Mouse (Mus musculus) left cerebral cortex, postnatal 36 days (tissue): ENCODE data around the gene Atp8b2. TPM values are rescaled to one million over a fixed set of nuclear protein-coding genes. Genes with fewer than 3 reads are reported as not detected.

ENCODE experiments used
- DNase-seq, 2 experiments: peaks; one replicate each; pipeline ENCODE4 v3.0.0; 2021 to 2022; ENCODE audit warnings: low spot score in 2 of 2, mixed read lengths in 1 of 2
- intact Hi-C: fragments of 180-260 bp; cut with DNase I; formaldehyde crosslinking; loops from one replicate; pipeline ENCODE4 v1.15.1; 2025
- total RNA-seq, 2 experiments: library from RNA; stranded (reverse); gene quantifications; 2 replicates each; pipeline ENCODE4 v1.2.3; 2021

Atp8b2 gene
- total RNA-seq, 2 experiments from 2014 or later: 108 to 115 TPM

DNA sequence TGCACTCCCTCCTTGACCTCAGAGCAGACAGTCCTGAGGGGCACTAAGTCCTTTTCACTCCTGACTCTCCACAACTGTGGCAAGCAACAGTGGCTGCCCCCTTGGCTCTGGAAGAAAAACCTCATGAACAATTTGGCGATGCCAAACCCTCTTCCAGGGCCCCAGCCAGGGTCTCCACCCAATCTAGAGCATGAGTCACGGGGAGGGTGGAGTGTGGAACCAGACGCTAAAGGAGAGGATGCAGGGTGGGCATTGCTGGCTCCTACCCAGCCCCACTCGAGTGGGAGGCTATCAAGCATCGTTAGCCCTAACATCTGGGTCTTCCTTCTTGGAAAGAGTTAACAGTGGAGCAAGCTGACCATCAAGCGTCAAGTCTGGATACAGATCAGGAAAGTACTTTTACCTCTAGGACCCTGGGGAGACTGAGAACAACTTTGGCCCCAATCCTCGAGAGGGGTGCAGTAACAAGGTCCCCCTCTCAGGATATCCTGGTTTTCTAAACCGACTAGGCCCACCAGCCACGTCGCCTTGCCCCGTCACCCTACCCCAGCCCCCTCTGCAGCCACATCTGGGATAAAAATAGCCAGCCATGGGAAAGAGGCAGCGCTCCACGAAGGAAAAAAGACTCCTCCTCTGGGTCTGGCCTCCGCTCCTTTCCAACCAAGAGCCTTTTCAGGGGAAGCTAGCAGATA lies 1.1 kb downstream of the Atp8b2 start:
- intact Hi-C loops: loop anchor here (5.0 kb wide), 3 partner anchors 35 to 115 kb away; partner anchors contain the start of genes 4933434E20Rik, Hax1 and Ubap2l
- no peak for DNase-seq

DNA sequence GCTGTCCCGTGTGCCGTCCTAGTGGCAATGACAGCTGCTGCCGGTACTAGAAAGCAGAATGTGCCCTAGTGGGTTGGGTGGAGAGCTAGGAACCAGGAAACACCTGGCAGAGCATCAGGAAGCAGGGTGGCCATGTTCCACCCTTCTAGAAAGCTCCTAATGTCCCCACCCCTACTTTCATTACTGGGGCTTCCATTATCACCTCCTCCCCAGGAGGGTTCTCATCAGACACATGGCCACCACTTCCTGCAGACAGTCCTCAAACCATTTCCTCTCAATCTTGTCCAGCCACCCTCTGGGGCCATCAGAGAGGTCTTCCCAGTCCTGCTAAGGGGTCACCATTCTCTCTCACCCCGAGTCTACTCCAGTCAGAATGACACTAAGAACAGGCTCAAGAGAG lies 1.9 kb downstream of the Atp8b2 start:
- intact Hi-C loops: loop anchor here (5.0 kb wide), 3 partner anchors 36 to 116 kb away; partner anchors contain the start of genes 4933434E20Rik, Hax1 and Ubap2l

DNA sequence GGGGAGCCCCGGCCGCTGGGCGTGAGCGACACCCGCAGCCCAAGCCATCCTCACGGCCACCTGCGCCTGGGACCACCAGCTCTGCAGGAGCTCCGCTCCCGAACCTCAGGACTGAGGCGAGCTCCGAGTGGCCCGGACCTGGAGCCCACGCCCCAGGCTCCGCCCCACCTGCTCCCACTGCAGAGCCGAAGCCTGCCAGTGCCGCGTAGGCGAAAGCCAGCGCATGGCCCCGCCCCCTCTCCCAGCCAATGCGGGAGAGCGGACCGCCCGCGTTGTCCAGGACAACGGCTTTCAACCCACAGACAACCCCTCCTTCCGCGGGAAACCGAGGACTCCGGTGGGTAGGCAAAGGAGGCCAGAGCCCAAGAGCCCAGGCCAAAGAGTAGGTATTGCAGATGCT lies 2.8 kb downstream of the Atp8b2 start:
- peak; percentile 94 to 97 for DNase-seq
- intact Hi-C loops: loop anchor here (5.0 kb wide), 3 partner anchors 37 to 117 kb away; partner anchors contain the start of genes 4933434E20Rik, Hax1 and Ubap2l

More for the DNA sequence above, 1.9 kb downstream of the Atp8b2 start:
- no peak for DNase-seq

GRCm38 (mm10) chr3:89959435-89959834 lies 3.9 kb downstream of the Atp8b2 start:
- intact Hi-C loops: no loop called here
- peak; percentile 59 to 62 for DNase-seq

DNA sequence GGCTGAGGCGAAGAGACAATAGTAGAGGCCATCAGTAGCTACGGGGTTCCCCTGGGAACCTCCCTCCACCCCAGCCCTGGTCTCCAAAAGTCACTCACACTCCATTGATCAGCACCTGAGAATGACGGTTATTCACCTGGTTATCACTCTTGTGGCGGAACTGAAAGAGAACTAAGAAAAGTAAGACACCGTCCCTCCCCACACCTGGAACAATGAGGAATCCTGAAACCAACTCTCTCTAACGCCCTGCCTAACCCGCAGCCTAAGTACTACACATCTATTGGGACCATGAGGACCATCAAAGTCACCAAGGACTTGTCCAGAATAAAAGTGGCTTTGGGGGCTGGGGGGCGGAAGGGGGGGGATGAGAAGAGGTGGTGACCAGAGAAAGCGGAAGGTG lies 5.4 kb downstream of the Atp8b2 start:
- intact Hi-C loops: no loop called here
- no peak for DNase-seq

- no peak for DNase-seq
- intact Hi-C loops: no loop called here
Observed at GRCm38 (mm10) chr3:89956177-89956971, 6.9 kb downstream of the Atp8b2 start.

GRCm38 (mm10) chr3:89953420-89953819 lies 9.9 kb downstream of the Atp8b2 start:
- intact Hi-C loops: no loop called here
- peak; percentile 59 to 76 for DNase-seq

- DNase-seq: peak; percentile 75 to 79
- intact Hi-C loops: no loop called here
Observed at GRCm38 (mm10) chr3:89948655-89949054, 14.7 kb downstream of the Atp8b2 start.

GRCm38 (mm10) chr3:89948021-89948420 lies 15.3 kb downstream of the Atp8b2 start:
- intact Hi-C loops: no loop called here
- no peak for DNase-seq

DNA sequence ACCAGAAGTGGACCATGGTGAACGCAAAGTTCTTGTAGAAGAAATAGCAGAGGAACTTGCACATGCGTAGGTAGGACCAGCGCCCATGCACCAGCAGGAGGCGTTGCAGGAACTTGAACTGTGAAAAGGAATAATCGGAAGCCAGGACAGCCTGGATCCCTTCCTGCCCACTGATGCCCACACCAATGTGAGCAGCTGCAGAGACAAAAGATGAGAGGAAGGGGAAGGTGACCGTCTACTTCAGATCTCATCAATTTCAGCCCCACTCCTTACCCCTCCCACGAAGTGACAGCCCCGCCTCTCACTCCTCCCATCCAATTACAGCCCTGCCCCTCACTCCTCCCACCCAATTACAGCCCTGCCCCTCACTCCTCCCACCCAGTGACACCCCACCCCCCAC lies 18.3 kb downstream of the Atp8b2 start:
- intact Hi-C loops: no loop called here
- DNase-seq: no peak

DNA sequence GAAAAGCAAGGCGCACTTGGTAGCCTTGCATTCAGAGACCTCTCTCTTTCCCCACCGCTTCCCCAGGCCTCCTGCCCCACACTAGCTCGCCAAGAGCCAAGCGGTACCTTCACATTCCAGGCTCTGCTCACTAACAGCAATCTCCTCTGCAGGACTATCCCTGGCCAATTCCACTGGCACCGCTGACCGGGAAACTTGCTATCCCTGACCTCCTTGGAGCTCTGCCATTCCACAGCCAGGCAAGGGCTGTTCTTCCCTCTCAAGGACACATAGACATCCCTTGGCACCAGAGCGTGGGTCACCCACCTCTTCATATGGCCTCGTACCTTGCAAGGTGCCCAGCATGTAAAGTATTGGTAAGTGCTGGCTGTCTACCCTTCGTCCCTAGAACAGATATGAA lies 20.4 kb downstream of the Atp8b2 start:
- intact Hi-C loops: no loop called here
- DNase-seq: no peak

- intact Hi-C loops: no loop called here
- DNase-seq: no peak
Observed at GRCm38 (mm10) chr3:89936495-89936894, 26.8 kb downstream of the Atp8b2 start.

- no peak for DNase-seq
Observed at GRCm38 (mm10) chr3:89932925-89933324, 30.4 kb downstream of the Atp8b2 start.

GRCm38 (mm10) chr3:89928956-89929355 lies 34.4 kb downstream of the Atp8b2 start:
- DNase-seq: no peak
- intact Hi-C loops: no loop called here

More at GRCm38 (mm10) chr3:89932925-89933324, 30.4 kb downstream of the Atp8b2 start:
- intact Hi-C loops: no loop called here

DNA sequence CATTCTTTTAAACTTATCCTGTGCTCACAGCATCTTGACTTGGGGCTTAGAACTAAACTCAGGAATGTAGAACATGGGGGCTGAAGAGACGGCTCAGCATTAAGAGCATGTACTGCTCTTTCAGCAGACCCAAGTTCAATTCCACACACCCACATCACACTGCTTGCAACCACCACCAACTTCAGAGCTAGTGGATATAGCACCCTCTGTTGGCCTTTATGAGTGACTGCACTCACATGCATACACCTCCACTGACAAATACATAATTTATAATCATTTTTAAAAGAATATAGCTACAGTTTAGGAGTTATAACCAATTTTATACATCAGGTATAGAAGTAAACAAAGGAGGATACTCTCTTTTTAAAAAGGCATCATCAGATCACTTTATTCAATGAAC lies 36.9 kb downstream of the Atp8b2 start:
- intact Hi-C loops: no loop called here

GRCm38 (mm10) chr3:89920711-89921110 lies 42.6 kb downstream of the Atp8b2 start:
- no peak for DNase-seq
- intact Hi-C loops: no loop called here

More for the DNA sequence above, 36.9 kb downstream of the Atp8b2 start:
- DNase-seq: no peak

DNA sequence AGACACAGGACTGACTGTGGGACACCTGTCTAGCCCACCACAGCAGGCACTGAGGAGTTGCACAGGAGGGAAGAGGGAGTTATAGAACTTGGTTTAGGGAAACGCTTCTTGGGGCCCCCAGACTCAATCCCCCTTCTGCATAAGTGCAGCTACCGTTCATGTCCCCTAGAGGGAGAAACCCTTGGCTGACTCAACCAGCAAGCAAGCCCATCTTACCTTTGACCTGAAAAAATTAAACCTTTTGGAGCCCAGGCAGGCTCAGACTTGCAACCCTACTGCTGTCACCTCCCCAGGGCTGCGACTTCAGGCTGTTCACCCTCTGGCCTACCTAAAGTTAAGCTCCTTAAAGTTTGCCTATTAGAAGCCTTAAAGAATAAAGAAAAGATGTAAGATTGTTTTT lies 45.9 kb downstream of the Atp8b2 start:
- intact Hi-C loops: no loop called here
- no peak for DNase-seq

GRCm38 (mm10) chr3:89916622-89917021 lies 46.7 kb downstream of the Atp8b2 start:
- DNase-seq: no peak
- intact Hi-C loops: no loop called here

- intact Hi-C loops: loop anchor here (5.0 kb wide), 1 partner anchor 52 kb away; no protein-coding TSS in a partner anchor
- DNase-seq: no peak
Observed at GRCm38 (mm10) chr3:89914700-89915099, 48.6 kb downstream of the Atp8b2 start.

DNA sequence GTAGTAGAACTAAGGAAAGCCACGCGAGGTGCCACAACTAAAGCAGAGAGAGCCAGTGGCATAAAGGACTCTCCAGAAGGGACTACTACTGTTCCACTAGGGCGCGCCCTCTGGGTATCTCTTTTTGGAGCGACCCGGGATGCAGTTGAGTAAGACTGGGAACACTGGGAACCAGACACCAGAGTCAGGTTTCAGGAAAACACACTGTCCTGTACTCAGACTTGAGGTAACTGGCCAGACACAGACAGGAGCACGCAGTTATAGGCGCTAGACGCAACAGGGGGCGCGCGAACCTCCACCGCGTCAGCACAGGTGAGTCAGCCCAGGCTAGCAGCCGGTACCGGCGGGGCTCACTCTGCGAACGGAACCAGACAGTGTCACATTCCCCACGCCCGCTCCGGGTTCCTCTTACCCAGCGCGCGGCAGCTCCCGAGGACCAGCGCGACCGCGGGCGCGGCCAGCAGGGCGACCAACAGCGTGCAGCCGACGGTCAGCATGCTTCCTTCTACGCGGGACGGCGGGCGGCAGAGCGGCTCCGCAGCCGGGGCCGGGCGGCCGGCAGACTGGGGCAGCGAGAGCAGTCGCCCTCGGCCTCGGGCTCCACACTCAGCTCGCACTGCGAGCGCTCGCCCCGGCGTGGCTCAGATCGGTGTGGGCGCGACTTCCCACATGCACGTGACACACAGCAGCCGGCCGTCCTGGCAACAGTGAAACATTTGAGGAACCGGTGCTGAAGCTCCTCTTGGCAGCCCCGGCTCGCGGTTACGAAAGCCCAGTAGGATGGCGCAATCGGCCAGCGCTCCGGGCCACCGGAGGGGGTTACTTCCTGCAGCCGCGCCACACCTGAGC lies 50.5 kb downstream of the Atp8b2 start, which contains the start of gene Il6ra:
Gene Il6ra, minus strand, starts transcription at position 654 of the 849 bp plus-strand sequence.
- peak; percentile 77 to 79 for DNase-seq
- intact Hi-C loops: loop anchor here (5.0 kb wide), 1 partner anchor 50 kb away; no protein-coding TSS in a partner anchor
